ENCODE assay signal across 18 mouse cellular contexts in genomic region chr13:114914963-114915362, GRCm38 (mm10). TPM values are rescaled to one million over a fixed set of nuclear protein-coding genes. Genes with fewer than 3 reads are reported as not detected.
DNase-seq lines count a peak whose midpoint lies in the region; ATAC-seq and TF ChIP-seq lines count a peak whose summit lies in the region.
"Had no signal": no experiment of that assay in that cellular context is flagged by ENCODE, and none has a peak within 500 bp of the region (broad histone marks: within the 10 kb centered on the region; RNA-seq: fewer than 3 reads in every experiment).

No protein-coding gene starts in this region.

- 0 out of 2 replicates have a peak, but pooled peaks cover under 1% of the 10 kb centered on the region for H3K36me3 ChIP-seq in intestine, embryonic 16.5 days (ENCODE audit: control insufficient read depth, insufficient read depth, low read length)
- H3K36me3 ChIP-seq in liver, embryonic 16.5 days (ENCODE audit: control insufficient read depth, insufficient read depth), result no peaks in the 10 kb centered on the region
- H3K36me3 ChIP-seq in stomach, postnatal 0 days (ENCODE audit: control insufficient read depth, insufficient read depth, low read length), result no peaks in the 10 kb centered on the region
- H3K36me3 ChIP-seq: embryonic facial prominence, embryonic 12.5 days; limb, embryonic 12.5 days; midbrain, embryonic 15.5 days had no signal

- no peak for TF ChIP-seq CTCF in stomach, postnatal 0 days (IDR thresholded peaks at IDR 0.05; ENCODE audit: low read depth)

- peak; percentile 39 for DNase-seq in induced T-regulatory cell, adult 2 months (ENCODE audit: low read depth)
- no peak for DNase-seq in stomach, postnatal 0 days (ENCODE audit: low spot score)
- no peak for DNase-seq in ovary, postnatal 14 days (ENCODE audit: low spot score)
- DNase-seq in heart, postnatal 10 days, result no peak
- DNase-seq: adrenal gland, adult 2 months; cerebellum, adult 9-11 months; gastrocnemius, postnatal 36 days; kidney, adult 11 months; right cerebral cortex, postnatal 4 days; thymus, postnatal 36 days had no signal

- no peak overlapping the region for H3K9ac ChIP-seq in intestine, embryonic 16.5 days (ENCODE audit: low read depth, low read length)
- no peak overlapping the region for H3K9ac ChIP-seq in liver, embryonic 16.5 days (ENCODE audit: low read depth, low read length)
- no peak overlapping the region for H3K9ac ChIP-seq in stomach, postnatal 0 days (ENCODE audit: low read length)
- H3K9ac ChIP-seq: embryonic facial prominence, embryonic 12.5 days; forebrain, embryonic 13.5 days; limb, embryonic 12.5 days; midbrain, embryonic 15.5 days had no signal

- H3K4me2 ChIP-seq in intestine, embryonic 16.5 days (ENCODE audit: low read depth, low read length), result peak overlapping the region; percentile 15
- H3K4me2 ChIP-seq in liver, embryonic 16.5 days (ENCODE audit: low read depth, low read length), result no peak overlapping the region
- H3K4me2 ChIP-seq in stomach, postnatal 0 days (replicated peaks; ENCODE audit: low read depth), result no peak overlapping the region
- H3K4me2 ChIP-seq: embryonic facial prominence, embryonic 12.5 days; forebrain, embryonic 13.5 days; limb, embryonic 12.5 days; midbrain, embryonic 15.5 days had no signal

- no peak for TF ChIP-seq EP300 in stomach, postnatal 0 days (optimal IDR thresholded peaks at IDR 0.05)

- peaks cover 7% of the 10 kb centered on the region for H3K4me1 ChIP-seq in intestine, embryonic 16.5 days (ENCODE audit: control insufficient read depth, insufficient read depth, low read length)
- H3K4me1 ChIP-seq in liver, embryonic 16.5 days (ENCODE audit: control insufficient read depth, low read depth, low read length), result peaks cover 3% of the 10 kb centered on the region
- no peaks in the 10 kb centered on the region for H3K4me1 ChIP-seq in stomach, postnatal 0 days (replicated peaks; ENCODE audit: control insufficient read depth, insufficient read depth)
- H3K4me1 ChIP-seq: embryonic facial prominence, embryonic 12.5 days; forebrain, embryonic 13.5 days; limb, embryonic 12.5 days; midbrain, embryonic 15.5 days had no signal

- no peaks in the 10 kb centered on the region for H3K27me3 ChIP-seq in intestine, embryonic 16.5 days (replicated peaks; ENCODE audit: control insufficient read depth, insufficient read depth, low read length)
- H3K27me3 ChIP-seq in liver, embryonic 16.5 days (ENCODE audit: control insufficient read depth, insufficient read depth, low read depth, low read length), result no peaks in the 10 kb centered on the region
- no peaks in the 10 kb centered on the region for H3K27me3 ChIP-seq in stomach, postnatal 0 days (ENCODE audit: control insufficient read depth, insufficient read depth, low read length)
- H3K27me3 ChIP-seq: embryonic facial prominence, embryonic 12.5 days; forebrain, embryonic 13.5 days; limb, embryonic 12.5 days; midbrain, embryonic 15.5 days had no signal

- peak overlapping the region; percentile 81 for H3K27ac ChIP-seq in intestine, embryonic 16.5 days (ENCODE audit: low read length)
- H3K27ac ChIP-seq in liver, embryonic 16.5 days (ENCODE audit: low read length), result no peak overlapping the region
- H3K27ac ChIP-seq in stomach, postnatal 0 days (replicated peaks), result no peak overlapping the region; the same call in 1 of the 2 replicates
- H3K27ac ChIP-seq: embryonic facial prominence, embryonic 12.5 days; forebrain, embryonic 13.5 days; limb, embryonic 12.5 days; midbrain, embryonic 15.5 days had no signal

- peak; percentile 91 for ATAC-seq in intestine, embryonic 16.5 days
- ATAC-seq in liver, embryonic 16.5 days (ENCODE audit: low read depth), result peak; percentile 77
- ATAC-seq in stomach, postnatal 0 days (ENCODE audit: low FRiP score, low TSS enrichment), result 0 out of 2 replicates have a peak, but pooled peaks have one; percentile 29
- no peak for ATAC-seq in cerebellum, adult (ENCODE audit: insufficient number of reproducible peaks, low FRiP score, low TSS enrichment)
- ATAC-seq: forebrain, embryonic 13.5 days; midbrain, embryonic 15.5 days had no signal

- H3K9me3 ChIP-seq in intestine, embryonic 16.5 days (ENCODE audit: control insufficient read depth, low read length), result no peaks in the 10 kb centered on the region
- H3K9me3 ChIP-seq in liver, embryonic 16.5 days (replicated peaks; ENCODE audit: control insufficient read depth, low read length), result no peaks in the 10 kb centered on the region
- H3K9me3 ChIP-seq in stomach, postnatal 0 days (ENCODE audit: control insufficient read depth, low read length), result no peaks in the 10 kb centered on the region
- H3K9me3 ChIP-seq: embryonic facial prominence, embryonic 12.5 days; forebrain, embryonic 13.5 days; limb, embryonic 12.5 days; midbrain, embryonic 15.5 days had no signal

- WGBS in intestine, embryonic 16.5 days, result 43% methylated on average over 4 of the region's 4 CpGs
- 43% methylated on average over 4 of the region's 4 CpGs for whole genome bisulfite sequencing in liver, embryonic 16.5 days (ENCODE audit: insufficient replicate concordance)
- WGBS in stomach, postnatal 0 days, result 34% methylated on average over 4 of the region's 4 CpGs

- no peak overlapping the region for H3K4me3 ChIP-seq in intestine, embryonic 16.5 days (ENCODE audit: low read length)
- no peak overlapping the region for H3K4me3 ChIP-seq in liver, embryonic 16.5 days (ENCODE audit: low read depth, low read length)
- no peak overlapping the region for H3K4me3 ChIP-seq in stomach, postnatal 0 days (ENCODE audit: low read depth, low read length)
- H3K4me3 ChIP-seq: embryonic facial prominence, embryonic 12.5 days; erythroblast, embryonic 14.5 days; forebrain, embryonic 13.5 days; limb, embryonic 12.5 days; midbrain, embryonic 15.5 days had no signal

- intact Hi-C loops in heart, postnatal 10 days (cut with DNase I), result no loop called here

RNA-seq across cellular contexts. Expression of gene Itga2, which starts 16.9 kb away (rescaled TPM):
- 4.3 and 5.9 TPM in 2 replicates for polyA plus RNA-seq in intestine, embryonic 16.5 days (2015; fragmentation: Nextera tagmentation; extraction: Ambion mirVana)
- 0.39 and 0.99 TPM in 2 replicates for polyA plus RNA-seq in liver, embryonic 16.5 days (2015; fragmentation: Nextera tagmentation; extraction: Ambion mirVana)
- 1.9 and 4.4 TPM in 2 replicates for polyA plus RNA-seq in stomach, postnatal 0 days (2015; fragmentation: Nextera tagmentation; extraction: Ambion mirVana)
- total RNA-seq in heart, postnatal 10 days (2021), result 1 to 10 TPM; 2.8 to 3.6 TPM
- polyA plus RNA-seq: erythroblast, embryonic 14.5 days had no signal
